Mouse (Mus musculus) embryonic fibroblast, embryonic 13.5 days (primary cell): ENCODE results near the gene Gar1.

Experiments
- CTCF ChIP-seq: IDR thresholded peaks from 2 replicates; pipeline ENCODE4 v1.5.1; 2011; ENCODE audit warnings: mild to moderate bottlenecking, control low read depth, low read length, moderate library complexity, borderline replicate concordance; ENCODE audit not compliant: insufficient read depth
- POLR2A ChIP-seq: IDR thresholded peaks from 2 replicates; pipeline ENCODE4 v1.6.1; 2011; ENCODE audit warnings: low read depth, mild to moderate bottlenecking, control low read depth, low read length, moderate library complexity

DNA sequence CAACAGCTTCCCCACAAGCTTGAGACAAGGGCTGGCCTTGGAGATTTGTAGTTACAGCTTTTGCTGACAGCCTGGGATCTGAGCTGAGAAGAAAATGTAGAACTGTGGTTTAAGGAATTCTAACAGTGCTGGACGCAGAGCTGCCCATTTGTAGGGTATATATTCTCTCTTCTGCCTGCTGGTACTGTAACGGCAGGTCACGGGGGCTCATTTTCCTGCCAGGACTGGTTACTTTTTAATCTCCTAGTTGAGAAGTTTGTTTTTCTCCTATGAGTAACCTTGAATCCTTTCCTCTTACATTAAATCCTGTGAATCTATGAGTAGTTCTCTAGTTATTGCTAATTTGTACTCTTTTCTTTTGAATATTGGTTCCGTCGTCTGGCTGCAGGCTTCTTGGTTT is 37.4 kb downstream of the Gar1 start:
- TF ChIP-seq CTCF (no peak), POLR2A (no peak)
